Mouse (Mus musculus) spleen, adult 18-20 months (tissue): ENCODE measurements around the gene AI661453.
"Not testable (repeated sequence)": the region's sequence is repeated elsewhere in the genome, so short reads cannot be mapped to it uniquely, and the experiment has no call there.

ENCODE experiments used
- DNase-seq, 2 experiments: peaks; one replicate each; pipeline ENCODE4 v3.0.0; 2022; ENCODE audit warnings: mixed read lengths in 2 of 2

Gene AI661453

DNA sequence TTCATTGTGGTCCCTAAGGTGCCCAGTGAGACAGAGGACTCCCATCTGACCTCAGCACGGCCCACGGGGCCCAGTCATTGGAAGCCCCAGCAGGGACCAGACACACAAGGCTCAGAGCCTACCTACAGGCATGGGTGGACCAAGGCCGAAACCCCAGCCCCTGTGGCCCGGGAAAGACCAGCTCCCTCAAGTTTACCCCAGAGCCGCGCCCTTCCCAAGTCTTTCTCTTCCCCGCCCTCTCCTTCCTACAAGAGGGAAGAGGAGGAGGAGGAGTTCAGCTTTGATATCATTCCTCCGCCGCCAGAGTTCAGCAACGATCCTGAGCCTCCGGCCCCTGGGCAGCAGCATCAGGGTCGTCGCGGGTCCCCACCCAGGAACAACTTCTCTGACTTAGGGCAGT is 31.6 kb downstream of the AI661453 start:
- DNase-seq: no peak

- DNase-seq: no peak
These were observed 32.1 kb downstream of the AI661453 start for GRCm38 (mm10) chr17:47468466-47468865.

GRCm38 (mm10) chr17:47469642-47470041 is 33.2 kb downstream of the AI661453 start:
- DNase-seq: no peak

- no peak for DNase-seq
These were observed 33.7 kb downstream of the AI661453 start for GRCm38 (mm10) chr17:47470121-47470520.

- no peak for DNase-seq
These were observed 34.3 kb downstream of the AI661453 start for GRCm38 (mm10) chr17:47470686-47471085.

DNA sequence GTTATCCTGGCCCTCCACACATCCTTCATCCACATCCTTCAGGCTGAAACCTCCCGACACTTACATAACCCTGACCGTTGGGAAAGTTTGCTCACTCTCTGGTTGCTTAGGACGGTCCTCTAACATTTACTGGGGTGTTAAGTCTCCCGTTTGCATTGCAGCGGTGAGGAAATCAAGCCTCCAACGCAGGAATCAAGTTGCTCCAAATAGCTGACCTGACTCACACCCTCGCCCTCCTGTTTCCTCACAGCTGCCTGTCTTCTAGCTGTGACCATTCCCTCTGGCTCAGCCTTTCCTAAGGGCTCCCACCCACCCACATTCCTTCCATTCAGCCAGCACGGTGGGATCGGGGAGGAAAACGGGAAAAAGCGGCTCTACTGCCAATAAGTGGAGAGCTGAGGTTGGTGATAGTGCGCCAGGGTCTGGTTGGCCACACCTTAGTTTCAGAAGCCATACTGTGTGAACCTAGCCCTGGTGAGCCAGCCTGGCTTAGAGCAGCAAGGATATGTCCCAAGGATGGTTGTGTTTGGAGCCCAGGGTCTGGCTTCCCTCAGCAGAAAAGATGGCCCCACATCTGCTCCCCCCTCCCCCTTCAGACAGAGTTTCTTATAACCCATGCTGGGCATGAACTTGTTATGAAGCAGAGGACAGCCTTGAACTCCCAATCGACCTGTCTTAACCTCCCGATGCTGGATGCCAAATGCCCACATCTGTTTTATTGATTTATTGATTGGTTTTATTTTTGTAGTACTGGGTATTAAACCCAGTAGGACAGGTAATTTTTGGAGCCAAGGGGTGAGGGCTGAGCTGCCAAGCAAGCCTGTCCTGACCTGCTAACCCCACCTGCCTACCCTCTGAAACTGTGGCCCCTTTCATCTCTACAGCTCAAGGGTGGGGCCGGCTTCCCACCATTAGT is 36.3 kb downstream of the AI661453 start:
- no peak for DNase-seq

DNA sequence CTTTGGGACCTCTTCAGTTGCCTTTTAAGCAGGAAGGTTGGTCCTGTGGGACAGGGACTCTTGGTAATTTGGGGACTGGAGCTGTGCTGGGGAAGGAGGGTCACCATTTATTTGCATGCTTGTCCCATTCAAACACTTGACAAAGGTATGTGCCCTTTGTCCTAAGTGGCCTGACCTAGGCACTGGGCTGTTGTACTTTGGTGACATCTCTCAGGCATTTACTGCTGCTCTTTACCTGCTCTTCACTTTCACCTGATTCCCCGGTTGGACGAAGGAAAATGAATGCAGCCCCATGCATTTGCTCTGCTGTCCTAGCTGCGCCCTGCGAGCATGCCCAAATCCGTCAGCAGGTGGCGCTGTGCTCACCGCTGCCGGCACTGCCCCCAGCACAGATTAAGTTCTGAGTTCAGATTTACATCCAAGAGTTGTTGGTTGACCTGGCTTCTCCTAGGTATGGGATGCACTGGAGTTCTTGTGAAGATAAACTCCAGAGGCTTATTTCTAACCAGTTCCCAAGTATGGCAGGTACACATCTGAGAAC is 37.1 kb downstream of the AI661453 start:
- peak; percentile 46 to 71 for DNase-seq

GRCm38 (mm10) chr17:47474250-47474649 is 37.8 kb downstream of the AI661453 start:
- DNase-seq: no peak

- DNase-seq: no peak
These were observed 38.8 kb downstream of the AI661453 start for GRCm38 (mm10) chr17:47475181-47475580.

DNA sequence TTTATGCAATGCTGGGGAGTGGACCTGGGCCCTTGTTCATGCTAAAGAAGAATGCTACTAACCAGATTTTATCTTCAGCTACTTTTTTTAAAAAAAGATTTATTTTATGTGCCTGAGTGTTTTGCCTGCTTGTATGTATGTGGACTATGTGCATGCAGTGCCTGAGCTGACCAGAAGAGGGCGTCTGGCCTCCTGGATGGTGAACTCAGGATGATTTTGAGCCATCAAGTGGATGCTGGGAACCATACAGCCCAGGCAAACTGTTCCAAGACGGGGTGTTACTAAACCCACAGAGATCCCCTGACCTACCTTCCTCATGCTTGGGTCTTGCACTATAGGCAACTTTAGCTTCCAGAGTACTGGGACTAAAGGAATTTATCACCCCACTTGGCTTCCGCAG is 39.3 kb downstream of the AI661453 start:
- DNase-seq: peak in 1 of 2 experiments; percentile 14

- no peak for DNase-seq
These were observed 43.5 kb downstream of the AI661453 start for GRCm38 (mm10) chr17:47479887-47480286.

DNA sequence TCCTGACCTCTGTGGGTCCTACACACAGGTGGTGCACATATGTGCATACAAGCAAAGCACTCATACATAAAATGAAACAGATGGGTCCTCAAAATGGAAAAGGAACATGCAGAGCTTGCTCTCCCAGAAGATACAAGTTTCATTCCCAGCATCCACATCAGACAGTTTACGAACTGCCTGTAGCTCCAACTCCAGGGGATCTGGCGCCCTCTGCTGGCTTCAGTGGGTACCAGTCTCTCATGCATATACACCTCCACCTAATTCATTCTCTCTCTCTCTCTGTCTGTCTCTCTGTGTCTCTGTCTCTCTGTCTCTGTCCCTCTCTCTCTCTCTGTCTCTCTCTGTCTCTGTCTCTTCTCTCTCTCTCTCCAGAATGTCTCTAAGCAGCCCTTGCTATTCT is 46.0 kb downstream of the AI661453 start:
- DNase-seq: peak in 1 of 2 experiments; percentile 46

GRCm38 (mm10) chr17:47484241-47484921 is 48.0 kb downstream of the AI661453 start:
- no peak for DNase-seq

DNA sequence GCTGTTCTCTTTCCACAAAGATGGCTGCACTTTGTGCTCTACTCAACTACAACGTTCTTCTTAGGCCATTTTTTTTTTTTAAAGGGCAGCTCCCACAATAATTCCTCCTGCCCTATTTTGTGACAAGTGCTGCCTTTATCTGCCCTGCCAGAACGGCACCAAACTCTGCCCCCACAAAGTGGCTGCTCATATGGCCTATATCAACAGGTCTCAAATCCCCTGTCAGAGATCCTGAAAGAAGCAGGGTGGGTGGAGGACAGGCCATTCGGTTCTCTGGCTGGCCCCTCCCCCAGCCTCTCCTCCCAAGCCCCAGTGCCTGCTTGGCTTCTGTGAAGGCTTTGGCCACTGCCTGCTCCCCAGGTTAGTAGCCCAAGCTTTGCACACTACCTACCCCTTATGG is 48.6 kb downstream of the AI661453 start:
- no peak for DNase-seq

GRCm38 (mm10) chr17:47485791-47486190 is 49.4 kb downstream of the AI661453 start:
- no peak for DNase-seq

GRCm38 (mm10) chr17:47490791-47491190 is 54.4 kb downstream of the AI661453 start:
- DNase-seq: no peak

- no peak for DNase-seq
These were observed 56.3 kb downstream of the AI661453 start for GRCm38 (mm10) chr17:47492731-47493130.

DNA sequence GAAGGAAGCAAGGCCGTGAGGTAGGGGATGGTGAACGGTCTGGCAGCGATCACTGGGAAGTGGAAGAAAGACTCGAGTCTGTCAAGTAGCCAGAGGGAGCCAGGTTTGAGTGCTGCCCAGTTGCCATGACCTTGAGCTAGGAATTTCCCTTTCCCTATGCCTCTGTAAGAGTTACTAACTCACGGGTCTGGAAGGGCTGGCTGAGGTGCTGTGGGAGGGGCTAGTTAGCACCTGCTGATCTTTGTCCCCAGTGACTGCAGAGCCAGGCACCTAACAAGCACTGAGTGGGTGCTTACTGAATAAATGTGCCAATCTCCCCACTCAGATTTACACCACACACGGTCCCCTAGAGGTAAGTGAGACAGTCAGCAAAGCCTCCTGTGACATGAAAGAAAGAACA is 57.2 kb downstream of the AI661453 start:
- no peak for DNase-seq

- no peak for DNase-seq
These were observed 57.7 kb downstream of the AI661453 start for GRCm38 (mm10) chr17:47494132-47494531.

DNA sequence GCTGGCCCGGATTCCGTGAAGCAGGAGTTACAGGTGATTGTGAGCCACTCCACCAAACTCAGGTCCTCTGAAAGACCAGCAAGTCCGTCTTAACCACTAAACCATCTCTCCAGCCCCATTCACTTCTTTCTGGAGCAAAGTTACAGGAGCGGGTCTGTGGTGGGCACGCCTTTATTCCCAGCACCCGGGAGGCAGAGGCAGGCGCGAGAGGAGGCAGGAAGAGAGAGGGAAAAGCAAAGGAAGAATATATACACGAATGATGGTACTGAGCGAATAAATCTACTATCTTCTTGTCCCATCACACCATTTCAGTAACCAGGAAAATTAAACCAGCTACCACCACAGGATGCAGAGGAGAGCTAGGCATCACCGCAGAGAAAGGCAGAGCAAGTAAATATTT is 65.1 kb downstream of the AI661453 start:
- DNase-seq: no peak

GRCm38 (mm10) chr17:47501946-47502706 is 65.7 kb downstream of the AI661453 start, which contains the start of gene Taf8:
TSS of gene Taf8 (minus strand) at chr17:47502292.
- peak; percentile 88 to 92 for DNase-seq

- not testable (repeated sequence) for DNase-seq
These were observed 66.3 kb downstream of the AI661453 start for GRCm38 (mm10) chr17:47502707-47503045.

- no peak for DNase-seq
These were observed 67.3 kb downstream of the AI661453 start for GRCm38 (mm10) chr17:47503689-47504088.
